Mouse (Mus musculus): ENCODE data around the gene Scaf8. TPM values are rescaled to one million over a fixed set of nuclear protein-coding genes. Genes with fewer than 3 reads are reported as not detected.
A peak's percentile ranks its signal among the peaks of the same experiment; 100 is the strongest.
"Not testable (repeated sequence)": the region's sequence is repeated elsewhere in the genome, so short reads cannot be mapped to it uniquely, and the experiment has no call there.

The Scaf8 gene
- polyA plus RNA-seq, 1 experiment from 2014 or later = 9.8 TPM

GRCm38 (mm10) chr17:3138387-3138786 lies 23.6 kb downstream of the Scaf8 start:
- Histone ChIP-seq H3K4me2 (replicated peaks; ENCODE audit: low read depth, low read length) (no peak overlapping the region), H3K9me3 (ENCODE audit: low read length) (no peaks in the 10 kb centered on the region), H3K27me3 (replicated peaks; ENCODE audit: insufficient read depth, low read length) (no peaks in the 10 kb centered on the region), H3K9ac (replicated peaks; ENCODE audit: low read depth) (no peak overlapping the region), H3K27ac (ENCODE audit: low read length) (no peak overlapping the region), H3K4me3 (ENCODE audit: low read depth, low read length) (no peak overlapping the region), H3K36me3 (ENCODE audit: insufficient read depth, low read length) (no peaks in the 10 kb centered on the region; the same call in 1 of the 2 replicates), H3K4me1 (ENCODE audit: insufficient read depth, low read depth, low read length) (no peaks in the 10 kb centered on the region)
- WGBS = 17% methylated on average over 3 of the region's 3 CpGs
- DNase-seq (ENCODE audit: low spot score) (peak; percentile 17), ATAC-seq (peak; percentile 32; the same call in 1 of the 2 replicates)
- TF ChIP-seq EP300 (IDR thresholded peaks at IDR 0.05) = no peak
- TF ChIP-seq CTCF (IDR thresholded peaks at IDR 0.05) = no peak

GRCm38 (mm10) chr17:3140100-3140499 lies 25.3 kb downstream of the Scaf8 start:
- Histone ChIP-seq H3K9me3 (ENCODE audit: low read length) (no peaks in the 10 kb centered on the region), H3K4me2 (replicated peaks; ENCODE audit: low read depth, low read length) (no peak overlapping the region), H3K4me1 (ENCODE audit: insufficient read depth, low read depth, low read length) (no peaks in the 10 kb centered on the region), H3K9ac (replicated peaks; ENCODE audit: low read depth) (no peak overlapping the region), H3K27ac (ENCODE audit: low read length) (no peak overlapping the region), H3K36me3 (ENCODE audit: insufficient read depth, low read length) (no peaks in the 10 kb centered on the region; the same call in 1 of the 2 replicates), H3K4me3 (ENCODE audit: low read depth, low read length) (no peak overlapping the region), H3K27me3 (replicated peaks; ENCODE audit: insufficient read depth, low read length) (no peaks in the 10 kb centered on the region)
- WGBS = 50% methylated on average over 1 of the region's 1 CpGs
- no peak for DNase-seq (ENCODE audit: low spot score)
- no peak for ATAC-seq
- TF ChIP-seq CTCF (IDR thresholded peaks at IDR 0.05) (no peak), EP300 (IDR thresholded peaks at IDR 0.05) (no peak)

GRCm38 (mm10) chr17:3148853-3149252 lies 34.1 kb downstream of the Scaf8 start:
- Histone ChIP-seq H3K36me3 (ENCODE audit: insufficient read depth, low read length) (0 out of 2 replicates have a peak, but pooled peaks cover 4% of the 10 kb centered on the region), H3K27ac (ENCODE audit: low read length) (no peak overlapping the region), H3K27me3 (replicated peaks; ENCODE audit: insufficient read depth, low read length) (no peaks in the 10 kb centered on the region), H3K4me1 (ENCODE audit: insufficient read depth, low read depth, low read length) (no peaks in the 10 kb centered on the region), H3K4me3 (ENCODE audit: low read depth, low read length) (no peak overlapping the region), H3K9me3 (ENCODE audit: low read length) (no peaks in the 10 kb centered on the region), H3K4me2 (replicated peaks; ENCODE audit: low read depth, low read length) (no peak overlapping the region), H3K9ac (replicated peaks; ENCODE audit: low read depth) (no peak overlapping the region)
- ATAC-seq = no peak
- TF ChIP-seq EP300 (IDR thresholded peaks at IDR 0.05) (no peak), CTCF (IDR thresholded peaks at IDR 0.05) (no peak)
- no peak for DNase-seq (ENCODE audit: low spot score)
- 78% methylated on average over 1 of the region's 1 CpGs for WGBS

GRCm38 (mm10) chr17:3149541-3149940 lies 34.8 kb downstream of the Scaf8 start:
- Histone ChIP-seq H3K36me3 (ENCODE audit: insufficient read depth, low read length) (0 out of 2 replicates have a peak, but pooled peaks cover 9% of the 10 kb centered on the region), H3K4me3 (ENCODE audit: low read depth, low read length) (no peak overlapping the region), H3K4me1 (ENCODE audit: insufficient read depth, low read depth, low read length) (no peaks in the 10 kb centered on the region), H3K27me3 (replicated peaks; ENCODE audit: insufficient read depth, low read length) (no peaks in the 10 kb centered on the region), H3K4me2 (replicated peaks; ENCODE audit: low read depth, low read length) (no peak overlapping the region), H3K27ac (ENCODE audit: low read length) (no peak overlapping the region), H3K9ac (replicated peaks; ENCODE audit: low read depth) (no peak overlapping the region), H3K9me3 (ENCODE audit: low read length) (no peaks in the 10 kb centered on the region)
- no peak for DNase-seq (ENCODE audit: low spot score)
- no peak for ATAC-seq
- TF ChIP-seq CTCF (IDR thresholded peaks at IDR 0.05) (no peak), EP300 (IDR thresholded peaks at IDR 0.05) (no peak)
- WGBS = 35% methylated on average over 1 of the region's 1 CpGs

- H3K27ac ChIP-seq (ENCODE audit: low read length); H3K4me3 ChIP-seq (ENCODE audit: low read depth, low read length); H3K27me3 ChIP-seq (replicated peaks; ENCODE audit: insufficient read depth, low read length); ATAC-seq; H3K4me2 ChIP-seq (replicated peaks; ENCODE audit: low read depth, low read length); H3K9ac ChIP-seq (replicated peaks; ENCODE audit: low read depth); H3K36me3 ChIP-seq (ENCODE audit: insufficient read depth, low read length); H3K4me1 ChIP-seq (ENCODE audit: insufficient read depth, low read depth, low read length); H3K9me3 ChIP-seq (ENCODE audit: low read length); DNase-seq (ENCODE audit: low spot score): not testable (repeated sequence)
- WGBS = 74% methylated on average over 1 of the region's 1 CpGs
Observed at GRCm38 (mm10) chr17:3150701-3151100, 35.9 kb downstream of the Scaf8 start.

GRCm38 (mm10) chr17:3151181-3151580 lies 36.4 kb downstream of the Scaf8 start:
- no peak overlapping the region for H3K27ac ChIP-seq (ENCODE audit: low read length)

GRCm38 (mm10) chr17:3156176-3156575 lies 41.4 kb downstream of the Scaf8 start:
- not testable (repeated sequence) for H3K27ac ChIP-seq (ENCODE audit: low read length)
- ATAC-seq = peak; percentile 40; the same call in 1 of the 2 replicates

More at GRCm38 (mm10) chr17:3151181-3151580, 36.4 kb downstream of the Scaf8 start:
- DNase-seq (ENCODE audit: low spot score) (no peak), ATAC-seq (no peak)
- H3K36me3 ChIP-seq (ENCODE audit: insufficient read depth, low read length) = 0 out of 2 replicates have a peak, but pooled peaks cover 9% of the 10 kb centered on the region
- no peak overlapping the region for H3K4me2 ChIP-seq (replicated peaks; ENCODE audit: low read depth, low read length)
- TF ChIP-seq CTCF (IDR thresholded peaks at IDR 0.05) = no peak
- no peaks in the 10 kb centered on the region for H3K4me1 ChIP-seq (ENCODE audit: insufficient read depth, low read depth, low read length)
- no peak overlapping the region for H3K4me3 ChIP-seq (ENCODE audit: low read depth, low read length)
- H3K27me3 ChIP-seq (replicated peaks; ENCODE audit: insufficient read depth, low read length) = no peaks in the 10 kb centered on the region
- no peak overlapping the region for H3K9ac ChIP-seq (replicated peaks; ENCODE audit: low read depth)
- H3K9me3 ChIP-seq (ENCODE audit: low read length) = no peaks in the 10 kb centered on the region

More at GRCm38 (mm10) chr17:3156176-3156575, 41.4 kb downstream of the Scaf8 start:
- not testable (repeated sequence) for H3K9ac ChIP-seq (replicated peaks; ENCODE audit: low read depth); H3K9me3 ChIP-seq (ENCODE audit: low read length); H3K27me3 ChIP-seq (replicated peaks; ENCODE audit: insufficient read depth, low read length); H3K4me1 ChIP-seq (ENCODE audit: insufficient read depth, low read depth, low read length); H3K4me3 ChIP-seq (ENCODE audit: low read depth, low read length); H3K4me2 ChIP-seq (replicated peaks; ENCODE audit: low read depth, low read length); H3K36me3 ChIP-seq (ENCODE audit: insufficient read depth, low read length)
- DNase-seq (ENCODE audit: low spot score) = peak; percentile 55
- 74% methylated on average over 9 of the region's 9 CpGs for WGBS

Measured in lung, postnatal 0 days (tissue).